Mouse (Mus musculus) large intestine, adult 2 months (tissue): ENCODE measurements at regions not wholly inside any gene's neighbourhood (a gene's known extent, or its start where the extent isn't known, plus 50 kb on each side); places are given as distances from the start of the nearest gene placed in this dataset.
"Not testable (repeated sequence)": the region's sequence is repeated elsewhere in the genome, so short reads cannot be mapped to it uniquely, and the experiment has no call there.

ENCODE experiments used
- DNase-seq: peaks from one replicate; pipeline ENCODE4 v3.0.0-alpha.2; 2012; ENCODE audit warnings: low read depth, low spot score
- WGBS: fragments of 180-500 bp; shearing (Covaris S2); methylation state at CpG from one replicate; pipeline ENCODE4 v1.1.7; 2018; 5-methylcytosine and 5-hydroxymethylcytosine counted together

DNA sequence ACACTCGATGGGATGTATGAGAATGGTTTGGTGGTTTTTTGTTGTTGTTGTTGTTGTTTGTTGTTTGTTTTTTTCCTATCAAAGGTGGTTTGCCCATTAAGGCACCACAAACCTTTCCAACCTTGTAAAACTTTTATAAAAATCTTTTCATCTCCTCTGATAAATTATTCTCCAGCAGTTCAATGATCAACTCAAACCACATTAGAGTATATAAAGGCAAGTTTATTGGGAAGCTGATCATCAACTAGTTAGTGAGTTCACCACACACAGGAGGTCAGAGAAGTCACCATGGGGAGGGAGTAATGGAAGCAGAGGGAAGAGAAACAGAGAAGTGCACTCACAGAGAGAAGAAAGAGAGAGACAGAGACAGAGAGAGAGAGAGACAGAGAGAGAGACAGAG lies 132.5 kb upstream of the Thpo start:
- no peak for DNase-seq
- WGBS, result 81% methylated on average over 1 of the region's 1 CpGs

DNA sequence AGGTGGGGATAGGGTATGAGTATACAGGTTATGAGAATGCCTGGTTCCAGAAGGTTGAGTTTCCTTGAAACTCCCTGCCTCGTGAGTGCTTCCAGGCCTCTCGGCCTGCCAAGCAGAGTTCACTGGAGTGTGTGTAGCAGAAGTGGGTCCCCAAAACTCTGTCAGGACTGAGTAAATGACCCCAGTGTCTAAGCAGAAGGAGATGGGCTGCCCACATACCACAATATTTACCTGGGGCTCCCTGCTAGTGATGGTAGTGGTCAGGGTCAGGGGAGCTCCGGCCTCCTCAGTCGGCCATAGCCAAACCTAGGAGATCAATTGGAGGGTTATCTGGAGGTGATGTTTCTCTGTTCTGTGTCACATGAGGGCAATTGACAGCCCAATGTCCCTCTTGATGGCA lies 126.9 kb upstream of the Thpo start:
- 96% methylated on average over 4 of the region's 4 CpGs for WGBS
- DNase-seq, result no peak

DNA sequence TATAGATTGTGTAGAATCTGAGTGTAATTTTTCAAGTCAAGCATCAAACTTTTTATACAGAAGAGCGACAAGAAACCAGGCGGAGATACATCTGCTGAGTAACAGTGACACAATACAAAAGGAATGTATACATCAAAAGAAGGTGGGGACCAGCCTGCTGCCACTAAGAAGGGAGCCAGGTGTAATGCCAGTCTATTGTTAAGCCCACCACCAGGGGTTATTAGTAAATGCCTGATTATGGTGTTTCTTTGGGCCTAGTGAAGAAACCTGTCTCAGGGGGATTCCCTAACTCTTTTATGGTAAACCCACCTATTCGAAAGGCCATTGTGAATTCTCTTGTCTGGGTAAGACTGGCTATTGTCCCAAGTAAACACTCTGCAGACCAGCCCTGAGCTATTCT lies 126.3 kb upstream of the Thpo start:
- not testable (repeated sequence) for DNase-seq
- WGBS, result 86% methylated on average over 3 of the region's 3 CpGs

DNA sequence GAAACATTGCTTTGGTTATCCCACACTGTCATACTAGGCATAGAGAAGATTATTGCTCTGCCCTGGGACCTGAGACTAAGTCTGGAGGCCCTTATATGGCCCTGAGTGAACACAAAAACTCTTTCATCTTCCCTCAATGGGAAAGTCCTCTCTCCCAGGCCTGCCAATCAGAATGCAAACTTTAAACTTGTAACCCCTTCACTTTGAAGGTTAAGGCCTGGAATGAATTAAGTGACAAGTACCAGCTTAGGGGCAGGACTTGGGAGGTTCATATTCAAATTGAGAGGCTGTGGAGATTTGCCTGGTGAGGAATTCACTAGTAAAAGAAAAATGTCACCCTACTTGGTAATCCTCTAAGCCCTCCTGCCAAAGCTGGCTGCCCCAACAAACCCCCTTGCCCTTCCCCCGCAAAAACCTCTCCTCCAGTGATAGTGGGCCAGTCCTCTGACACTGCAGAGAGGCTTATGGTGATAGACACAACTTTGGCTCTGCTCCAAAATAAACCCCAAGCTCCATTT lies 120.4 kb upstream of the Thpo start:
- 92% methylated on average over 1 of the region's 1 CpGs for WGBS
- no peak for DNase-seq

DNA sequence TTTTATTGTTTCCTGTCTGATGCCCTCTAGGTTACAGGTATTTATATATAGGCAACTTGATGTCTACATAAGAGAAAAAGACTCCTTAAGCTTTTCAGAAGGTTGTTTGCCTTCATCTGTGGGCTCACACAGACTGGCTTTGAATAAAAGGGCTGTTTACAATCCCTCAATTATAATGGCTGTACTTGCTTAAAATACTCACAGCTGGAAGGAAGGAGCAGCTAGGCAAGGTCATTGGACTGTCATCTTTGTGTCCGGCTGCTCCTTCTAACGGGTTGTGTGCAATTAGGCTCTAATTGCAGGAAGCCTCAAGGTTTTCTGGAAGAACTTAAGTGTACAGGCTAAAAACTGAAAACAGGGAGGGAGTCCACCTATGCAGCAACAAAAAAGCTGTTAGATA lies 103.8 kb upstream of the Thpo start:
- 27% methylated on average over 2 of the region's 2 CpGs for WGBS
- DNase-seq, result no peak

DNA sequence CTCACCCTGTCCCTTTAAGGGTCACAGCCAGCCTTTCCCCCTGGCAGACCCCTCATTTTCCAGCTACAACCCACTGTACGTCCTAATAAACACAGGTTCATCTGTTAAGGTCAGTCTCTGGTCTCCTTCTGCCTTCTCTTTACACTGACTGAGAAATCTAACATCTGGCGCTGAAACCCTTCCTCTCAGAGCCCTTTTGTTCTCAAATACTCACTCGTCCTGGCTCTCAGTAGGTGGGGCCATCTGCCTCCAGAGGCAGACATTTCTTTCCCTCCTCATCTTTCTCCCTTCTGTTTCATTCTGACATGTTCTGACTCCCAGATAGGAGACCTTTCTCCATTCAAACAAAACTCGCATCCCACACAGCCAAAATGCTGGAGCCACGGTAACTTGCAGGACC lies 102.6 kb upstream of the Thpo start:
- no peak for DNase-seq
- 82% methylated on average over 5 of the region's 5 CpGs for WGBS

DNA sequence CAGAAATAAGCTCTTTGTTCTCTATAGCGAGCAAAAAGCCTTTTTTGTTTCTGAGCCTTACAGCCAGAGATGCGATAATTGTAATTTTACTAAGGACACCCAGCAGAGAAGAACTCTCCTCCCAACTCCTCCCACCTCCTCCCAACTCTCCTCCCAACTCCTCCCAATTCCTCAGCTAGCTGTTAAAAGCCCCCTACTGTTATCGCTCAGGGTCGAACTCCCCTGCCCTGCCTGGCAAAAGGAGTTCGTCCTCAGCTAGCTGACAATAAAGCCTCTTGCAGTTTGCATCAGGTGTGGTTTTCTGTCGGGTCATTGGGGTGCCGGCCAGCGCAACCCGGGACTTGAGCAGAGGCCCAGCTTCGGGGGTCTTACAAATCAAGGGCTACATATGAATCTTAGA lies 99.5 kb upstream of the Thpo start:
- 87% methylated on average over 10 of the region's 10 CpGs for WGBS
- DNase-seq, result not testable (repeated sequence)

DNA sequence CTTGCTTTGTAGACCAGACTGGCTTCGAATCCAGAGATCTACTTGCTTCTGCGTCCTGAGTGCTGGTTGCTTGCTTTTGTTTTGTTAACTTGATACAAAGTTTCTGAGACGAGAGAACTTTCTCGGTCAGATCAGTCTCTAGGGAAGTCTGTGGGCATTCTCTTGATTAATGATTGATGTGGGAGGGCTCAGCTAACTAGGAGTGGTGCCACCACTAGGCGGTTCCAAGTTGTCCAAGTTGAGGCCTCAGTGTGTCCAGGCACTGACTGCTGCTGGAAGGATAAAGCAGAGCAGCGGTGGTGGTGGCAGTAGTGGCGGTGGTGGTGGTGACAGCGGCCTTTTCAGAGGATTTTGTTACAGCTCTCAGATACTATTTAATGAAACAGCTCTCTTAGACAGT lies 99.0 kb upstream of the Thpo start:
- 61% methylated on average over 8 of the region's 8 CpGs for WGBS
- DNase-seq, result no peak

DNA sequence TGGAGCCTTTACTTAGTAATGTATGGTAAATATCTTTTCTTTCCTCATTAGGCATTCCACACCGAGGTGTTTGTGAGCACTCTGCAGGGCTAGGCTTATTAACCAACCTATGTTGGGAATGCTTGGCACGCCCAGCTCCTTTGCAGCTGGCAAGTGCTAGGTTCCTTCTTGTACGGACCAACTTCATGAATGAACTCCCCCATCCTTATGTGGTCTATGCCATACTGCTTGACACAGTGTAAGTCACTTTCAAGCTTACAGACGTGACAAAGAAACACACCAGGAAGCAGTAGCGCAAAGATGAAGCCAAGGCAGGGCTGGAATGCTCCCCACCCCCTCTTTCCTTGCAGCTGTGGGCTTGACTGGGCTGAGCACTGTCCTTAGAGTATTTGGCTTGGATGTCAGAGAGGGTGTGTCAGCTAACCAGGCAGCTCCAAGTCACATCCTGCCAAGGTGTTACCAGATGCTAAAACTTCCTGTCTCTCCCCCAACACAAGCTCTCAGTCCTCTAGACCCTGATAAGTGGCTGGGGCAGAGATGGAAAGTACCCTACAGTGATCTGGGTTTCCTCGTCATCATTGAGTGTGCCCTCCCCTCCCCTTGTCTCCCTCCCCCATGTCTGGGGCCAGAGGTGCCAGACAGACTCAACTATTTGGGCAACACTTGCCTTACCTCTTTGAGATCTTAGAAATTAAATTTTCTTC lies 95.6 kb upstream of the Thpo start:
- WGBS, result 31% methylated on average over 6 of the region's 6 CpGs
- DNase-seq, result no peak

DNA sequence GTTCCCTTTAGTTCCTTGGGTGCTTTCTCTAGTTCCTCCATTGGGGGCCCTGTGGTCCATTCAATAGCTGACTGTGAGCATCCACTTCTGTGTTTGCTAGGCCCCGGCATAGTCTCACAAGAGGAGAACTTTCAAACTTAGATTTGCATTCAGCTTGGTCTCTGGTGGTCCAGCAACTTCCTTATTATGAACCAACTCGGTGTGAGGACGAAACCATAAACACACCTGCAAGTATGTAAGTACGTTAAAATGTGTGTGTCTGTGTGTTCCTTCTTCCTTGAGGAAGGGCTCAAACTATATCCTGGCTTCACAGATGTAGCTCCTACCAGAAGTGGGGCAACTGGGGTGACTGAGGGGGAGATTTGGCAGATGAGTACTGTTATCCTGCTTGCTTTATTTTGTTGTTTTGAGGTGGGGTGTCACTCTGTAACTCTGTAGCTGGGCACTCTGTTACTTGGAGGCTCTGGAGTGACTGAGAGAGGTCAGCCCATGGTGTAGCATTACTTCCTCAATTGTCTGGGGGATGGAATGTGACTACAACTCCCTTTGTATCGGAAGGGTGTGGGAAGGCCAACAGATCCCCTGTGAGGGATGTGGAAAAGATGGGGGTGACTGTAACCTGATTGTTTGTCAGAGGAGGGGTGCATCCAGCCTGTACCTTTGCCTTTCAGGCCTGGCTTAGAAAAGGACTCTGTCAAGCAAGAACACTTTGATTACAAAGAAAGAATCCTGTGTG lies 94.9 kb upstream of the Thpo start:
- 46% methylated on average over 5 of the region's 5 CpGs for WGBS
- DNase-seq, result no peak

DNA sequence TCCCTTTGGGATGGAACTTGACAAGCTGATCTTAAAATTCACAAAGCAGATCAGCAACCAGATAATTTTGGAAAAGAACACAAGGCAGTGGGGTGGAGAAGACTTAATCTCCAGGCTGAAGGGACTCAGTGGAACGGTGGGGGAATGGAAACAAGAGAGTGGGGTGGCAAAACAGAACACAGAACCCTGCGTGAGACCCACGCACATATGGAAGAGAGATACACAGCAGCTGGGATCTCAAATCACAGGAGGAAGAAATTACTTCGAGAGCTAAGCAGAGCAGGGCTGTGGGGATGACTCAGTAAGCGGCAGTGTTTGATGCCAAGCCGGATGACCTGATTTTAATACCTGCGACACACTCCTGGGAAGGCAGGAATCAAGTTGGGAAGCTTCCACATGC lies 89.9 kb upstream of the Thpo start:
- 71% methylated on average over 7 of the region's 7 CpGs for WGBS
- no peak for DNase-seq

DNA sequence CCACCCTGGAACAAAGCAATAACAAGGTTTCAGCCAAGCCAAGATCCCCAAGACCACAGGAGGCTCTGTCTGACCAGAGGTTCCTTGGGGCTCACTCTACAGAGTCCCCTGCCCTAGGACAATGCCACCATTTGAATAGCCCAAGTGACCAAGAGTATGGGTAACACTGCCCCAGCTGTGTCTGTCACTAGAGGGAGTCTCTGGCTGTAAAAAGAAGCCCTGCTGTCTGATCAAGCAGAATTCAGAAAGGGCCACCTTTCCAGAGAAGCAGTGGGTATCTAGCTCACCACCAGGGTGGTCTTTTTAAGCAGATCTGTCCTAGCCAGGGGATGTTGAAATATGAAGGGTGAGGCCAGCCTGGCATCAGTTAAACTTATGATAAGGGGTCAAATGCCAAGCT lies 86.6 kb upstream of the Thpo start:
- no peak for DNase-seq

DNA sequence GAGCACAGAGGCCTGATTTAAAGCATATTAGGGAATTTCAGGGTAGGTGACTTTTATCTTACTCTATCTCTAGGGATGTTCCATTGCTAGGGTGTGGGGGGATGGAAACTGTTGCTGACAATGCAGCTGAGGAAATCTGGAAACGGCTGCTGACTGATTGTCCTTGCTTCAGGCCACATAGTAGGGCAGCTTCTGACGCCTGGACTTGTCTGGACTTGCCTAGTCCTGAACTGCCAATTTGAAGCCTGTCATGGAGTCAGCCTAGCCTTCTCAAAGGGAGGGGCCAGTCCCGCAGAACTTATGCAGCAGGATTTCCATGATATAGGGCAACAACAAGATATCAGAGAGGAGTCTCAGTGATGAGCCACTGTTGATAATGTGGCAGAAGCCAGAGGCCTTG lies 85.3 kb upstream of the Thpo start:
- WGBS, result 84% methylated on average over 3 of the region's 3 CpGs
- no peak for DNase-seq

DNA sequence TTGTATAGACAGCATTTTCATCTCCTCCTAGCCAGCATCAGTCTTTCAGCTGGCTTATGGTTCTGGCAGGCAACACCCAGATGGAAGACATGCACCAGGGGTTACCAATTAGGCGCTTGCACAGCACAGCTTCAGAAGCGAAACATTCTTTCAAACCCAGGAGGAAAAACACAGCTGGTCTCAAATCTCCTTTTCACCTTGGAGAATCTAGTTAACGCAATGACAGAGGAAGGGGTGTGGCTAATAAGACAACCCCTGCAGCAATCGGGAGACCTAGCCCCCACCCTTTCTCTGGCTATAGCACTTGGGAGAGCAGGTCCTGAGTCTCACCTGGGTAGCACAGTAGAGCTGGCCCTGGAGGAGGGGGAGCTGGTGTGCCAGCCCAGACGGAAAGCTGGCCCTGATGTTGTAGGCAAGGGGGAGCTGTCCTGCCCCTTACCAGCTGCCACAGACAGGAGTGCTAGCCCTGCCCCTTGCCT lies 84.4 kb upstream of the Thpo start:
- DNase-seq, result no peak
- 49% methylated on average over 5 of the region's 5 CpGs for WGBS

DNA sequence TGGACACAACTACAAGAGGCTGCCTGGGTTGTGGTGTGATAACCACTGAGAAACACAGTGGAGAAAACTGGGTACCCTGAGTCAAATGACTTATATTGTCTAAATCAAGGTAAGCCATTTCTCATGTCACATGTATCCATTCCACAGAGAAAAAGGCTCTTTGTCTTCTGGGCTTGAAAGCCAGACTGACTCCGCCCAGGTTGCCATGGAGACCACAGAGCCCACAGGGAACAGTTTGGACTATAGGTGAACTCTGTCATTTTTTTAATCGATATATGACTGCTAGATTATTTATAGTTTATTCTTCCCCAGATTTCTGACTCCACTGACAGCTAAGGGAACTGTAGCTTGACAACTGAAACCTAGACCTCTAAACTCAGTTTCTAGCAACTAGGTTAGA lies 80.7 kb upstream of the Thpo start:
- no peak for DNase-seq
- 84% methylated on average over 2 of the region's 2 CpGs for WGBS

DNA sequence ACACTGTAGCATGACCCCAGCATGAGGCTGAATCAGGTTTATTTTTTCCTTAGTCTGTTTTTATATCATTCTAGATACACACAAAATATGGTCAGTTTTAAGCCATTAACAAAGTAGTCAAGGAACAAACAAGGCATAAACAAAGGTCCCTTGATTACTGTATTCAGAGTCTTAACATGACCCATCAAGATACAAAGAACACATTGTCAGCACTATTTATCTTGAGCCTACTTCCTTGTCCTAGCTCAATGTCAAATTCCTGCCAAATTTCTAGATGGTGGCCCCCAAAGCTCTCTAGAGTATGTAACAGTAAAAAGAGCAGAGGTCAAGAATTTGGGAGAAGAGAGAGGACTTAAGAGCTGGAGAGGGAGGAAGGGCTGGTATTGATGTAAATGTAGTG lies 79.9 kb upstream of the Thpo start:
- DNase-seq, result no peak

DNA sequence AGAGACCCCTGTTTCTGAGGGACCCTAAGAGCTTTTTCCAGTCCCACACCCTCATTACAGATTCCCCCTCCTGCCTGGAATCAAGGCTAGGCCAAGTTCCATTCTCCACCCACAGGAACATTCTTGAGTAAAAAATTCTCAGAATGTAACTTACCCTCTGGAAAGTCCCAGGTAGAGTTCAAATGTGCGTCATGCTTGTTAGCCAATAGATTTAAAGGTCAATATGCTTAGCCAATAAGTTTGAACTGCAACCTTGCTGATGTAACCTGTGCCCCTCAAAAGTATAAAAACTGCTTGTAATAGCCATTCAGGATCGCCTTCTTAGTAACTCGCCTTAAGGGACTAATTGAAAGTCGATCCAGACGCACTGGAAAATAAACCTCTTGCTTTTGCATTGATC lies 77.7 kb upstream of the Thpo start:
- 88% methylated on average over 5 of the region's 5 CpGs for WGBS

DNA sequence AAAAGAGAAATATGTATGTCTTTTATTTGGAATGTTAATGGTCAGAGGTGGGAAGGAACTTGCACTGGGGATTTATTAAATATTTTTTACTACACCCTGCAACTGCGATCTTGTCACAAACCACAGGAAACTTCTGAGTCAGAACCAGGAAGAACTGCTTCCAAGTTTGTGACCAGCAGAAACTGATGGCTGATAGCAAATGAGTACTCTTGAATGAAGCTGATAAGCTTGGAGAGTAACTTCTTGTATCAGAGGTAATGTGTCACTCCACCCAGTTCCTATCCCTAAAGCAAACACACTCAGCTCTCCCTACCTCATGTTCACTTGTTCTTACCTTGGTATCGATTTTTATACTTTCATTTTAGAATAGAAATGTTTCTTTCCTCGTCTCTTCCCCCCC lies 76.0 kb upstream of the Thpo start:
- DNase-seq, result no peak
- WGBS, result 67% methylated on average over 3 of the region's 3 CpGs

More for the DNA sequence above, 77.7 kb upstream of the Thpo start:
- not testable (repeated sequence) for DNase-seq

DNA sequence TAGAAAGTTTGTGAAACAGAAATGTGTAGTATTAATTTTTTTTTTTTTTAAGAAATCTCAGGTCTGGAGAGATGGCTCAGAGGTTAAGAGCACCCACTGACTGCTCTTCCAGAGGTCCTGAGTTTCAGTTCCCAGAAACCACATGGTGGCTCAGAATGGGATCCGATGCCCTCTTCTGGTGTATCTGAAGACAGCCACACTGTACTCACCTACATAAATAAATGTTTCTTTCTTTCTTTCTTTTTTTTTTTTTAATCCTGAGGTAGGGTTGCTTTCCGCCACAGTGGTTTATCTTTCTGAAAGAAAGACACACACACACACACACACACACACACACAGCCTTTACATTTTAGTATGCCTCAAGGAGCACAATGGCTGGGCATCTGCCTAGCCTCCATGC lies 74.0 kb upstream of the Thpo start:
- 89% methylated on average over 2 of the region's 2 CpGs for WGBS
- DNase-seq, result no peak

DNA sequence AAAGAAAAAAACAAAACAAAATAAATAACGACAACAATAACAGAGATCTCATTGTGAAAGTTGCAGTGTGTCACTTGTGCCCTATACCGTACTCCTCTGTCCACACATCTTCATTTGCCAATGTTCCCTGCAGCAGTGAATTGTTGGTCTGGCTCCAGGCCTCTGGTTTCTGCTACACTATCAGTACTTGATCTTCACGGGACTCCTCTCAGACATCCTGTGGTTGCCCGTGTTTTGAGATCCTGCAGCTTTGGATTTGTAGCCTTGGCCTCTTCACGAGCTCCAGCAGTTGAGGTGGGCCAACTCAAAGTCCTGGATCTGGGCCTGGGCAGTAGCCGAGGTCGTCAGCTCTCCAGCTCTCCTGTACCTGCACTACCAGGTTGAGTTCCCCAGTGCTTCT lies 72.4 kb upstream of the Thpo start:
- WGBS, result 80% methylated on average over 7 of the region's 7 CpGs
- DNase-seq, result no peak

DNA sequence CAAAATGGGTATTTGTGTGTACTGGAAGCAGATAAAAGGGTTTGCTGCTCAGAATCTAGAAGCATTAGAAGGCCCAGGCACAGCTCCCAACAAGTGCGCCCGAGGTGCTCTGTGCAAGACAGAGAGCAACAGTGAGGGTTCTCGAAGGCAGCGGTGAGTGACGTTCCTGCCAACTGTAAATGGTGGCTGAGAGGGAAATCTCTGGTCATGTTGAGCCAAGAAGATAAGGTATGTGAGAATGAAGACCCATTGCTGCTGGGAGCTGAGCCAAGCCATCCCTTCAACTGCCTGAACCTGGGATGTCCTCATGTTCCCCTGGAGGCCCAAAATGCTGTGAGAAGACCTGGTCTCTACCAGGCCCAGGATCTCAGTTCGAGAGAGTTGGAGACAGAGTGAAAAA lies 71.5 kb upstream of the Thpo start:
- 84% methylated on average over 6 of the region's 6 CpGs for WGBS
- no peak for DNase-seq
